Mouse (Mus musculus) kidney, adult 8-10 months (tissue): ENCODE results near the gene 1700049E17Rik2.
"Not testable (repeated sequence)": the region's sequence is repeated elsewhere in the genome, so short reads cannot be mapped to it uniquely, and the experiment has no call there.

Experiments
- DNase-seq, 2 experiments: peaks; one replicate each; pipeline ENCODE4 v3.0.0; 2022

Gene 1700049E17Rik2

DNA sequence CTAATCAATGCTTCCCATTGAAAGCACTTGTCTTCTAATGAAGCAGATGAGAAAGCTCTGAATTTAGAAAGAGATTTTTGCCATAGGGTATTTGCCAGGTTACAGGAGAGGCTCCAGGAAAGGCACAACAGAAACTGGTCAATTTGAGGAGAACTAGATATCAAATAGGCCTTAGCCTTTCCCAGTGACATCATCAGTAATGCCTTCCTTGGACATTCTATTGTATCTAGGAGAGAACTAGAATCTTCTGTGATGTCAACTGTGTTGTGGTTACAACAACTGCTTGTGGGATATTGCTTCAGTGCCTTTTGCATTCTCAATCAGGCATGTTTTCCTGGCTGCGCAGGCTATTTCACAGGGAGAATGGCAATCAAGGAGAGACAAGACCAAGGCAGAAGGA, at the start of gene 1700049E17Rik2:
1700049E17Rik2 (plus strand) TSS at position 301 of the 400 bp plus-strand sequence.
- not testable (repeated sequence) for DNase-seq

DNA sequence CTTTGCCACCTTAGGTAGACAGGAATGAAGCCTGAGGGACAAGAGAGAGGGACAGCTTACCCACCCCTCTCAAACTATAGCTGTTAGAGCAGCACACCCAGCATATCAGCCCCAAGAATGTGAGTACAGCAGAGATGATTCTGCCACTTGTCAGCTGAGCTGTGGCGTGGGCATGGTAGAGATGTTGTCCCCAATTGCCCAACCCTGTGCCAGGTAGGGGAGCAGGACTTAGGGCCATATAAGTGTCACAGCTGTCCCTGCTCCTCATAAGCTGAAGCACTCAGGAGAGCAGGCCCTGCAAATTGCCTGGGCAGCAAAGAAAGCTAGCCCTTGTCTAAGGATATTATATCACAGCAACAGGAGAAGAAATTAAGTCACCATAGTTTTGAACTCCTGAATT, 48.3 kb upstream of the 1700049E17Rik2 start:
- not testable (repeated sequence) for DNase-seq

DNA sequence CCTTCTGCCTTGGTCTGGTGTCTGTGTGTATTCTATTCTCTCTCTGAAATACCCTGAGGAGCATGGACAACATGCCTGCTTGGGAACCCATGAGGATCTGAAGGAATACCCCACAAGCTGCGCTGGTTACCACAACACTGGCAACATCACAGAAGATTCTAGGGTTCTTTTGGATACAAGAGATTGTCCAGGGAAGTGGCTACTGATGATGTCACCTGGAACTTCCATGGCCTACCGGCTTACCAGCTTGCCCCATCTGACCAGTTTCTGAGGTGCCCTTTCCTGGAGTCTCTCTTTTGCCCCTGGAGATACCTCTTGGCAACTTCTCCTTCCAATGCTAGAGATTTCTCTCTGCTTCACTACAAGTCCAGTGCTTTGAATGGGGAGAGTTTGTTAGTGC, 17.5 kb upstream of the 1700049E17Rik2 start, which contains the start of gene Gm7970:
Gm7970 (minus strand) TSS at position 101 of the 400 bp plus-strand sequence.
- DNase-seq = not testable (repeated sequence)

DNA sequence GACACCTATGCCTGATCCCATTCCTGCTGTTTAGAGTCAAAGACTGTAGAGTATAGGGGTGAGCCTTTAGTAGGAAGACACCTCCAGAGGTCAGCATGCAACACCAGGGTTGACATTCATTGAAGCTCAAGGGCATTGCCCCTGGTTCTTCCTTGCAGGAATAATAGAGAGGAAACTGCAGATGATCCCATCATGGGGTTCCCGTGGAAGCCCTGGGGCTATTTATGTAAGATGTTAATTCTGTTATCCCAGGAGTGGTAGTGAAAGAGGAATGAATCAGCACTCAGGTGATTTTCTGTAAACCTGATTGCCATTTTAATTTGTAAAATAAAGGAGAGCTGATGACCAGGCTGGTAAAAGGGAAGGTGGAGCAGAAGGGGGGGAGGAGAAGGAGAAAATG, 13.3 kb downstream of the 1700049E17Rik2 start:
- DNase-seq = not testable (repeated sequence)

DNA sequence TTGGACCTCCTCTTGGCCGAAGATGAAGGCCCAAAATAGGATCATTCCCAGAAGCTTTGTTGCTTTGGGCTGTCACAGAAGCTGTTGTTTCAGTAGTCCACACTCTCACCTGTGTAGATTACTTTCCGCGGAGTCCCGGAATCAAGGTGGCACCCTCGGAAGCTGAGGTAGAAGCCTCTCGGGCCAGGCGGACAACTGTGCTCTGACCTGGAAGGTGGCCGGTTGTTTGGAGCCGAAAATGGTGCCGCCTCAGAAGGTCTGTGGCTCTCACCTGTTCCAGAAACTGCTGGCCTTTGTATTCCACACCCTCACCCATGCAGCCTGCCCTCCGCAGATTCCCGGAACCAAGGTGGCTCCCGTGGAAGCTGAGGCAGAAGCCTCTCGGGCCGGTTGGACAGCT, 27.9 kb downstream of the 1700049E17Rik2 start:
- not testable (repeated sequence) for DNase-seq

DNA sequence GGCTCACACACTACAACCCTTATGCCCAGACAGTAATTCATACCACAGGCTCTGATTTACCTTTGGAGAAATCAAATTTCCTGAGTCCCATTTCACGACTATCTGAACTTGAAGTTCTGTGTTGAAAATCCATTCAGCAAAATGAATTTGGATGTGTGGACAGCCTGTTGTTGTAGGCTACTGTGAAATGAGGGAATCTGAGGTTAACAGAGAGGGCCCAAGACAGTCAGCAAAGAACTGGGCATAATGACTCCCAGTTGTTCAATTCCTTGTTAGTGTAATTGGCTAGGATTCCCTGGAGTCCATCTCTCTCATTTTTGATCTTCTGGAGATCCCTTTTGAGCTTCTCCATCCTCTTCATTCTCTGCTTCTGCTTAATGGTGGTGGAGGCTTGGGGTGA, 37.7 kb downstream of the 1700049E17Rik2 start:
- not testable (repeated sequence) for DNase-seq

DNA sequence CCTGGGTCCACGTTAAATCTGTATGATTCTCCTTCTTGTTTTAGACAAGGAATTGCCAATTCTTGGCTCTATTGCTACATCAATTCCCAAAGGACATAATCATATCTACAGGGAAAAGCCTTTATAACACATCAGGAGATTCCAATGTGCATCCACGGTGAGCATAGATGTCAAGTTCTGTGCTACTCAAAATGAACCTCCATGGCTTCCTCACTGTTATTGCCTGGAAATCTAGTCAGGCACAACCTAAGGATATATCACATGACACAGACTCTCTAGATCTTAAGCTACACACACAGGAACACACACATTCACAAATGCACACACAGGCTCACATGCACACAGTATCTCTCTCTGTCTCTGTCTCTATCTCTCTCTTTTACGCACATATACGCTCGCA, 49.5 kb downstream of the 1700049E17Rik2 start:
- DNase-seq = not testable (repeated sequence)

DNA sequence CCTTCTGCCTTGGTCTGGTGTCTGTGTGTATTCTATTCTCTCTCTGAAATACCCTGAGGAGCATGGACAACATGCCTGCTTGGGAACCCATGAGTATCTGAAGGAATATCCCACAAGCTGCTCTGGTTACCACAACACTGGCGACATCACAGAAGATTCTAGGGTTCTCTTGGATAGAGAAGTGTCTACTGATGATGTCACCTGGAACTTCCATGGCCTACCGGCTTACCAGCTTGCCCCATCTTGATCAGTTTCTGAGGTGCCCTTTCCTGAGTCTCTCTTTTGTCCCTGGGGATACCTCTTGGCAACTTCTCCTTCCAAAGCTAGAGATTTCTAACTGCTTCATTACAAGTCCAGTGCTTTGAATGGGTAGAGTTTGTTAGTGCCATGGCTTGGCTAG, 51.5 kb downstream of the 1700049E17Rik2 start, which contains the start of gene Gm3072:
Gm3072 (minus strand) TSS at position 101 of the 400 bp plus-strand sequence.
- not testable (repeated sequence) for DNase-seq

DNA sequence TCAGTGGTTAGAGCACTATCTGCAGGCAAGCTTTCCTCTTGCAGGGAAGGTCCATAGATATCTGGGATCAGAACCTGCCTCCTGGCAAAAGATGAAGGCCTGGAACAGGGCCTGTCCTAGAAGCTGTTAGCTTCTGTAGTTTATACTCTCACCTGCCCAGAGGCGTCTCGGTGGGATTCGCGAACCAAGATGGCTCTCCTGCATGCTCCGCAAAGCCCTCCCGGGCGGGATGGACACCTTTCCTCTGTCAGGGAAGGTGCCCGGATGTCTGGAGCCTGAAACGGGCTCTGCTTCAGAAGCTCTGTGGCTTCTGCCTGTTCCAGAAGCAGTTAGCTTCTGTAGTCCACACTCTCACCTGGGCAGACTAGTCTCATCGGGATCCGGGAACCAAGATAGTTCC, 57.1 kb downstream of the 1700049E17Rik2 start:
- not testable (repeated sequence) for DNase-seq
